Mouse (Mus musculus): ENCODE data around the gene Cryz.

The Cryz gene

DNA sequence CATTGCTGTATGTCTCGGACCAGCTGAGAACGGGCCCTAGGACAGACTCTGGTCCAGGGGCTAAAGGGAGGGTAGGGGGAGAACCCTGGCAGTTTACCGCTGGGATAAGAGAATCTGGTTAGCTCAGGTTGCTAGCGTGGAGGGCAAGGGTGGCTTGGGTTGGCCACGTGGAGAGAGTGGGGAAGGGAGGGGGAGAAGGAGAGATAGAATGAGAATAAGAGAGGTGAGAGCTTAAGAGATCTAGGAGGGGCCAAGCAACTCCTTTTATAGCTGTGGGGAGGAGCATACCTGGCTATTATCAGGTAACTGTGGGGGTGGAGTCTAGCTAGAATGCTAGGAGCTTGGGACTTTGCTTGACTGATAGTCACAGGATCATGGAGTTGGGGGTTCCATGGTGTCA is 74.5 kb downstream of the Cryz start:
- no peak for DNase-seq (ENCODE audit: low read depth)
